In the genomic region with DNA sequence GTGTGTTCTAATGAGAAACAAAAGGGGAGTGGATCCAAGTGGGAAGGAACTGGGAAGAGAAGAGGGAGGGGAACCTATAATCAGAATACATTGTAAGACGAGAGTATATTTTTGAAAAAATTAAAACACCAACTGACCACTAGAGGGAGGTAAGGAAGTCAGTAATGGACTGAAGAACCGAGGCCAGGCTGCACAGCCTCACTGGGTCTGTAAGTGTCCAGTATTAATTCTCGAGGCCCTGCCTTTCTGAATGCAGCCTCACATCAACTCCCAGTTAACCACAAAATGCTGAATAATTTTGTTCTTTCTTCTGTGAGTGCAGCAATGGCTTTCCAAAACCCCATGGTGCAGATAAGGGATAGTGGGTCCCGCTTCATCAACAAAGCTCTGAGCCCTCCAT, we compare ENCODE assay signal across 9 mouse cellular contexts. TPM values are rescaled to one million over a fixed set of nuclear protein-coding genes. Genes with fewer than 3 reads are reported as not detected.
DNase-seq lines count a peak whose midpoint lies in the region; ATAC-seq and TF ChIP-seq lines count a peak whose summit lies in the region.
"Had no signal": no experiment of that assay in that cellular context is flagged by ENCODE, and none has a peak within 500 bp of the region (broad histone marks: within the 10 kb centered on the region; RNA-seq: fewer than 3 reads in every experiment).

No protein-coding gene starts in this region.

- no peak for TF ChIP-seq EP300 in liver, postnatal 0 days (IDR thresholded peaks at IDR 0.05; ENCODE audit: low read depth)
- TF ChIP-seq EP300 in MEL (IDR thresholded peaks at IDR 0.05; ENCODE audit: low read depth in 1 of 2, low read length in 2 of 2), result no peak

- H3K4me3 ChIP-seq in gastrocnemius, adult 2 months, result no peak overlapping the region
- H3K4me3 ChIP-seq in liver, postnatal 0 days (ENCODE audit: low read depth, low read length), result no peak overlapping the region
- H3K4me3 ChIP-seq in MEL (ENCODE audit: control insufficient read depth in 1 of 2, insufficient read depth in 1 of 2, low read depth in 2 of 2, low read length in 2 of 2), result no peak overlapping the region

- no peaks in the 10 kb centered on the region for H3K9me3 ChIP-seq in liver, postnatal 0 days (ENCODE audit: low read length)
- no peaks in the 10 kb centered on the region for H3K9me3 ChIP-seq in MEL (replicated peaks; ENCODE audit: insufficient read depth, low read length)

- DNase-seq in gastrocnemius, adult 2 months, result no peak
- DNase-seq in gastrocnemius, adult 8-10 months (ENCODE audit: low spot score in 2 of 2), result no peak
- no peak for DNase-seq in liver, postnatal 0 days
- DNase-seq in liver (no peak), MEL (ENCODE audit: low read depth, low spot score) (peak; percentile 52)
- peak; percentile 4 for DNase-seq in skeletal muscle tissue, adult 2 months (ENCODE audit: low read depth, low spot score)
- no peak for DNase-seq in right cerebral cortex, postnatal 36 days (ENCODE audit: low spot score in 2 of 2)
- DNase-seq: heart, postnatal 14 days had no signal

- no peak for ATAC-seq in liver, postnatal 0 days
- ATAC-seq: Patski had no signal

- TF ChIP-seq RAD21 in MEL (IDR thresholded peaks at IDR 0.05; ENCODE audit: low read depth, low read length), result peak; percentile 63

- intact Hi-C loops in gastrocnemius, adult 2 months (cut with DNase I), result no loop called here

- no peak overlapping the region for H3K9ac ChIP-seq in liver, postnatal 0 days (replicated peaks)
- no peak overlapping the region for H3K9ac ChIP-seq in MEL (ENCODE audit: control insufficient read depth, low read depth, low read length, poor library complexity, severe bottlenecking)

- no peaks in the 10 kb centered on the region for H3K79me2 ChIP-seq in MEL (ENCODE audit: control insufficient read depth, insufficient read depth, low read length, poor library complexity)

- no peak overlapping the region for H3K27ac ChIP-seq in gastrocnemius, adult 2 months
- H3K27ac ChIP-seq in liver, postnatal 0 days (ENCODE audit: low read depth), result no peak overlapping the region
- H3K27ac ChIP-seq in MEL (ENCODE audit: control insufficient read depth, low read depth, low read length), result no peak overlapping the region

- 63% methylated on average over 4 of the region's 4 CpGs for WGBS in liver, postnatal 0 days (ENCODE audit: insufficient replicate concordance)

- TF ChIP-seq POLR2A in MEL (IDR thresholded peaks at IDR 0.05; ENCODE audit: control insufficient read depth in 1 of 2, insufficient read depth in 1 of 2, low read depth in 1 of 2, low read length in 2 of 2, poor library complexity in 1 of 2), result no peak

- peak; percentile 58 for TF ChIP-seq CTCF in gastrocnemius, adult 2 months (IDR thresholded peaks at IDR 0.05)
- peak; percentile 47 for TF ChIP-seq CTCF in liver, postnatal 0 days (IDR thresholded peaks at IDR 0.05; ENCODE audit: low read depth)
- peak; percentile 18 to 59 (median 35); a peak in 3 of 6 replicates for TF ChIP-seq CTCF in MEL (IDR thresholded peaks at IDR 0.05 in 2 of 3, conservative IDR thresholded peaks at IDR 0.05 in 1 of 3; ENCODE audit: control insufficient read depth in 1 of 3, insufficient read depth in 1 of 3, low read depth in 2 of 3, low read length in 3 of 3, poor library complexity in 1 of 3, severe bottlenecking in 1 of 3)

- H3K36me3 ChIP-seq in liver, postnatal 0 days (replicated peaks; ENCODE audit: insufficient read depth, low read length), result no peaks in the 10 kb centered on the region
- H3K36me3 ChIP-seq in MEL (ENCODE audit: control insufficient read depth in 1 of 2, insufficient read depth in 2 of 2, low read length in 2 of 2), result no peaks in the 10 kb centered on the region

- H3K27me3 ChIP-seq in liver, postnatal 0 days (ENCODE audit: insufficient read depth, low read length), result no peaks in the 10 kb centered on the region
- no peaks in the 10 kb centered on the region for H3K27me3 ChIP-seq in MEL (ENCODE audit: control insufficient read depth in 1 of 2, insufficient read depth in 2 of 2, low read length in 2 of 2)
- H3K27me3 ChIP-seq: Patski had no signal

- H3K4me2 ChIP-seq in liver, postnatal 0 days (ENCODE audit: low read depth, low read length), result no peak overlapping the region

- H3K4me1 ChIP-seq in liver, postnatal 0 days (ENCODE audit: insufficient read depth), result no peaks in the 10 kb centered on the region
- H3K4me1 ChIP-seq in MEL (ENCODE audit: control insufficient read depth in 1 of 2, insufficient read depth in 2 of 2, low read length in 2 of 2), result no peaks in the 10 kb centered on the region

TF ChIP-seq in MEL, 35 proteins besides CTCF, POLR2A, EP300 and RAD21:
- TF ChIP-seq SMC3 (IDR thresholded peaks at IDR 0.05; ENCODE audit: low read depth, low read length) (peak; percentile 62), CHD1 (IDR thresholded peaks at IDR 0.05; ENCODE audit: low read depth, low read length) (no peak), CHD2 (IDR thresholded peaks at IDR 0.05; ENCODE audit: low read length) (no peak), MAZ (IDR thresholded peaks at IDR 0.05; ENCODE audit: low read depth, low read length) (no peak), MYB (IDR thresholded peaks at IDR 0.05; ENCODE audit: low read depth, low read length) (no peak), MXI1 (IDR thresholded peaks at IDR 0.05; ENCODE audit: low read depth, low read length) (no peak), ZC3H11A (IDR thresholded peaks at IDR 0.05; ENCODE audit: low read depth, low read length) (peak; percentile 48), UBTF (IDR thresholded peaks at IDR 0.05; ENCODE audit: borderline replicate concordance, insufficient read depth, low read depth, low read length) (no peak)

RNA-seq across cellular contexts. Expression of gene Car8, which starts 48.4 kb away (rescaled TPM):
- total RNA-seq in gastrocnemius, adult 2 months (2021), result 1 to 10 TPM; 1.5 to 3.6 TPM
- 1 to 10 TPM; 1.6 to 2.8 (median 2.1) TPM for total RNA-seq in gastrocnemius, adult 8-10 months (2022)
- polyA plus RNA-seq in liver, postnatal 0 days (2015; fragmentation: Nextera tagmentation; extraction: Ambion mirVana), result 8.6 and 10.3 TPM in 2 replicates
- total RNA-seq in MEL (2012; rRNA removed), result 0.20 and 0.31 TPM in 2 replicates
- polyA plus RNA-seq in MEL (2012; ENCODE audit: insufficient read depth in 1 of 2, insufficient read length in 2 of 2, low read depth in 1 of 2, low replicate concordance in 2 of 2, missing spikeins in 1 of 2), result under 1 TPM in 1 of 2 experiments, not detected in 1; 0.31 TPM
- polyA plus RNA-seq: Patski had no signal

Comparison
In these comparisons a context has a peak if more than half of its experiments do, and no peak if none do; other contexts are left out.
1. DNase-seq: peak in MEL (single experiment) and skeletal muscle tissue, adult 2 months (single experiment); none in gastrocnemius, adult 2 months (single experiment), gastrocnemius, adult 8-10 months (0 of 2), liver, postnatal 0 days (single experiment), liver (single experiment) and right cerebral cortex, postnatal 36 days (0 of 2).
2. Peak in every context shown above with its lines, with median percentiles within 50 percentile points of each other: CTCF ChIP-seq.